Mouse (Mus musculus) thymus, postnatal 4 days (tissue): ENCODE measurements around the gene Cdca4.

Experiments
- DNase-seq: peaks from one replicate; pipeline ENCODE4 v3.0.0; 2021

Gene Cdca4

DNA sequence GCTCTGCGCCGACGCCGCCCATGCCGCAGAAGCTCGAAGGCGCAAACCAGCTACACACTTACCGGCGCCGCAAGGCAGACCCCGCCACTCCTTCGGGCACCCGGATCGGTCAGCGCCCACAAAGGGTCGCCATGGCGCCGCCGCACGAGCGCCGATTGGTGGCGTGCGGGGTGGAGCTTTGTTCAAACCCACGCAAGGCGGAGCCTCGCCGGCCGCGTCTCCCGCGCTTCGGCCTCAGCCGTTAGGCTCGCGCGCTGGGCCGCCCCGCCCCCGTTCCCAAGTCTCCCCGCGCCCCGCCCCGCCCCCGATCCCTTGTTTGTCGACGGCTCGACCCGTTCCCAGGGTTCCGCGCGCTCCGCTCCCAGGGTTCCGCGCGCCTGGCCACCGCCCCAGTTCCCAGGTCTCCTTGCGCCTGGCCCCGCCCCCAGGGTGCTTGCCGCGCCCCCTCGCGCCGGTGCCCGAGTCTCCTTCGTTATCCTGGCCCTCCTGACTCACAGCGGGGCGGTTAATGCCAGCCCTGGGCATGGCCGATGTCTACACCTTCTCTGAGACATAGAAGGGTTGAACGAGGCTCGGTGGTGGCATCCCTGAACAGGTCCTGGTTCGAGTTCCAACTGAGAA is at the start of gene Cdca4:
TSS of gene Cdca4 (minus strand) at position 180 of the 621 bp plus-strand sequence.
- DNase-seq, result peak; percentile 99

DNA sequence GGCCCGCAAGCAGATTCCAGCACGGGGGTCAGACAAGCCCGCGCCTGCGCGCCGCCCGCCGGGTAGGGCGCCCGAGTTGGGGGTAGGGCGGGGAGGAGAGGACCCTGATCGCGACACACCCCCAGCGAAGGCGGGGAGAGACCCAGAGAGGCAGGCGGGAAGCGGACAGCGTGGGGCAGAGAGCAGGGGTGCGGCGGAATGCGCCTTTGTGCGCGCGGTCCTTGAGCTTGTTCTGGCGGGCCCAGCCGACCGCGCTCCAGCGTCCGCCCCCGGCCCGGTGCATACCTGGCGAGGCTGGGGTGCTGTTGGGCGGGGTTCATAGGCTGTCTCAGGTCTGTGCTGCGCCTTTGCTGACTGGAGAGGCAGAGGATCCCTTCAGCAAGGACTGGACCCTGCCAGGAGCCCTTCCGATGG is 48.4 kb upstream of the Cdca4 start:
- peak; percentile 66 for DNase-seq

DNA sequence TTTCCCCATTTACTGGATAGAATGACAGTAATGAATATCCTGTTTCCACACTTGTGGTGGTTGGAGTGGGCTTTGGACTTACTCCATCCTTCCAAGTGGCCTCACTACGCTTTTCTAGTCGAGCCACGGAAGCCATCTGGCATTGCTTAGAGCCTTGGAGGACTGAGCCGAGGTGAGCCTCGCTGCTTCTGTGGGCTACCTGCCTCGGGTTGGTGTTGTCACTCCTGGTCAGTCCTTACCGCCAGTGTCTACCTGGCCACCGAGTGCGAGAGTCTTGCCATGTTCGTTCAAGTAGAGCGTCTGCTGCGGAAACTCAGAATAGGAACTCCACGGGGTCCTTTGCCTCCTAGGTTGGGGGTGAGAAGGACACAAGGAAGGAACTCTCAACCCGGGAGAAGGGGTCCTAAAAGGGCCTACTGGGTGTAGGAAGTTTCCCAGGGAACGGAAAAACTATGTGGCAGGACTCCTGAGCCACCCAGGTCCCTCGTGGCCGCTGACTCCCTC is 47.9 kb upstream of the Cdca4 start:
- DNase-seq, result peak; percentile 30

DNA sequence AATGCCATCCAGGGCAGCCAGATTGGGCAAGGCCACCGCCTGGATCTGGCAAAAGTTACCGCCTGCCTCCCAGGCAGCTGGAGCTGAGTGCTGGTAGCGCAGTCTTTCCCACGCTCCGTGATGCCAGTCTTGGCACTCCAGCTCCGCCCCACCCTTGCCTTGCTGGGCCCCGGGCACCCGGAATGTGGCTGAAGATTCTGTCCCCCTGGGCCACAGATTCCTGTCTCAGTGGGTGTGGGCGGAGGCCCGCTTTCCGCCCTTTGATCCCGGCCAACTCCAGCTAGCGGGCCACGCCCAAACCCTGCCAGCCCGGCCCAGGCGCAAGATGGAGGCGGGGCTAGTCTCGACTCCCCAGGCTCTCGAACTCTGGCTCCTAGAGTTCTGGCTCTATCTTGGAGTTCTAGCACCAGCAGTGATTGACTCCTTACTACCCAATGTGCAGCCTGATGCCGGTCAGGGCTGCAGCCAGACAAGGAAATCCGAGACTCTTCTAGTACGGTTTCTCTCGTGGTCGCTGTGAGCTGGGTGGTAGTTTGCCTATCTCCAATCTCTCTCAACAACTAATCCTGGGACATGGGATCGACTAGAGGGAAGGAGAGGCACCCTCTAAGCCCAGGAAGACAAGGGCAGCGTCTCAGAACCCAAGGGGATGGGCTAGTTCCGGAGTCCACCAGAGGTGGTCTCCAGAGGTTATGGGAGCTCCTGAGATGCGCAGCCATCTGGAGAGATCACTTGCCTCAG is 47.3 kb upstream of the Cdca4 start:
- peak; percentile 65 for DNase-seq

DNA sequence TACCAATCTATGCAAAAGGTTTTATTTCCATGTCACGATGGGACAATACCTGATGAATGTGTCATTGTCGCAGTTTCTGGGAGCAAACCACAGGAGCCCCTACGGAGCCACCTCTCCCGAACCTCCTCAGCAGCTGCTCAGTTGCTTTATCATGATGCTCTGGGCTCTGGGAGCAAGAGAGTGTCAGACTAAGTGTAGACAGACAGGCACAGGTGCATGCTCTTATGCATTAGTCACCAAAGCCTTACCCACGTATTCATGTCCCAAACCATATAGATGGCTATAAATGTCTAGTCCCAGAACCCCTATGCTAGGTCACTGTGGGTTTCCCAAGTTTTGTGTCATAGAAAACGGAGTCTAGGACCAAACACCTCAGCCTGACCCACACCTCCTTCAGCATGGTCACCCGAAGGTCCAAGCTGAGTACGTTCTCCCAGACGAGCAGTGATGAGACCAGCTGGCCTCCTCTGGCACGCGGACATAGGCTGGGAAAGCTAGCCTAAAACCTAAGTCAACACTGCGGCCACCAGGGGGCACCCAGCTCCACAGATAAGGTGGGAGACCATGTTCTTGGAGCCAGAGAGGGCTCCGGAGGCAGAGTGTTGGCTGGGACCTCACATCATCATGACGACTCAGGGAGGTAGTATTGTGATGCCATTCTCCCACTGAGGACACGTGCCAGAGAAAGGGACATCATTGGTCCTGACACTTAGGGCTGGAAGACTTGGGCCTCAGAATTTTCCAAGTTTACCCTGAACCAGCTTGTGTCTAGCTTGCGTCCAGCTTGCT is 46.2 kb upstream of the Cdca4 start:
- peak; percentile 97 for DNase-seq

DNA sequence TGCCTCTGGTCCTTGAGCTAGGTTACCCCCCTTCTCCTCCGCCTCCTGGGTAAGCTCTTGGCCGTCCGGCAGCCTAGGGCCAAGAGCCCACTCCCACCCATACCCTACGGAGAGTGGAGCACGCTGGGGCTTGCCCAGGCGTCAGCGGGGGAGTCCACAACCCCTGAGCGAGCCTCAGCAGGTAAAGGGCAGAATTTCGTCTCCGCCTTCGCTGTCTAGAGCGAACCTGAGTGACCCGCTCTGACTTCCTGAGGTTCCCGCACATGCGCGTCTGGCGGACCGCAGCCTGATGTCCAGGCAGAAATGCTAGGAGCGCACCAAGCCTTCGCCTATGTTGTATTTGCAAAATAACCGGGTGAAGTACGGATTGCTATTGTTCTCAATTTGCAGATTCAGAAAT is 45.0 kb upstream of the Cdca4 start:
- peak; percentile 28 for DNase-seq

DNA sequence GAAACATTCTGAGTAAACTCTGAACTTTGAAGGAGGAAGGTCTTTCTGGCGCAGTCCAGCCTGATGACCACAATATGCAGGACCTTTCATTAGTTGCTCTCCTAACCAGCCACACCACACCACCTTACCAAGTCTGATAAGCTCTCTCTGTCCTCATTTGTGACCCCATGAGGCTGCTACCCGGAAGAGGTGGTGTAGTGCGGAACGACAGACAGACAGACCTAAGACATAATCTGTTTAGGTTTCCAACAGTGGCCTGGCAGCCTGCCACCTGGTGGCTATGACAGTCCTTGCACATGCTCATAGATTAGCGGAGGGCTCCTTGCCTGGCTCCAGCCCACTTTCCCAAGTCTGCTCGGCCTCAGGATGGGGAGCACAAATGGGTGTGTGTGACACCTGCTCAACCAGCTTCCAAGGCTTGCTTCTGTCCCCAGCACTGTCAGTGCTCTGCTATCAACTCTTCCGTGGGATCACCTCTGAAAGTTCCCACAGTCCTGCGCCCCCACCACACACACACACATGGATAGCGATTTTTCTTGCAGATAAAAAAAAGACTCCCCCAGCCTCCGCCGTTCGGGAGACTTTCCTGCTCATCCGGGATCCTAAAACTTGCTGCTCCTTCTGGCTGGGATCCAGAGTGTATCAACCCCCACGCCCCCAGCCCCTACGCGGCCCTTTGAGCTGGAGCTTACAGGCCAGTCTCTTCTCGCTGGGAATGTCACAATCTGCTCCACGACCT is 44.4 kb upstream of the Cdca4 start:
- peak; percentile 88 for DNase-seq

DNA sequence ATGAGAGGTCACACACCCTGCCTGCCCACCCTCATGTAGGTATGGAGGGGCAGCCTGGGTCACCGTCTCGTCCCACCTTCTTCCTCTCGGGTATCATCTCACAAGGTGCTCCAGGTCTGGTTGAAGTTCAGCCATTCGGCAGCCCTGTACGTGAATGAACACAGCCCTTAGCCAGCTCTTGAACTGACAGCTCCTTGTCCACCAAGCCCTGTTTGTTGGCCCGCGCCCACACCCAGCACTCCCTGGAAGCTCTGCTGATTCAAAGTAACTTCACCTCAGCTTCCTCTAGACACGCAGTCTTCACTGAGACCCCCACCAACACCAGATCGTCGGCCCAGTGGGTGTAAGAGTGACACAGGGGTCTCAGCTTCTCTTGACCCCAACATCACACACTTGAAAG is 43.8 kb upstream of the Cdca4 start:
- DNase-seq, result peak; percentile 40

DNA sequence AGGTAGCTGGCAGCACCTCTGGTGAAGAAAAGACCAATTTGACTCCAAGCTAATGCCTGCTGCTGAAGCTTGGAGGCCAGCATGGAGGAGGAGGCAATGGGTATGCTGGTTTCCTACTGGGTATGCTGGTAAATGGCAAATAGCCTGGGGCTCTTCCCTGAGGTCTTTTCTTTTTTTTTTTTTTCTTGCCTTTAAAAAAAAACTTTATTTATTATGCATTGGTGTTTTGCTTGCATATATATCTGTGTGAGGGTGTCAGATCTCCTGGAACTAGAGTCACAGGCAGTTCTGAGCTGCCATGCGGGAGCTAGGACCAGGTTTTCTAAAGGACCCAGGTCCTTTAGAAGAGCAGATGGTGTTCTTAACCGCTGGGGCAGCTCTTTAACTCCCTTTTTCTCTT is 42.0 kb upstream of the Cdca4 start:
- DNase-seq, result no peak

DNA sequence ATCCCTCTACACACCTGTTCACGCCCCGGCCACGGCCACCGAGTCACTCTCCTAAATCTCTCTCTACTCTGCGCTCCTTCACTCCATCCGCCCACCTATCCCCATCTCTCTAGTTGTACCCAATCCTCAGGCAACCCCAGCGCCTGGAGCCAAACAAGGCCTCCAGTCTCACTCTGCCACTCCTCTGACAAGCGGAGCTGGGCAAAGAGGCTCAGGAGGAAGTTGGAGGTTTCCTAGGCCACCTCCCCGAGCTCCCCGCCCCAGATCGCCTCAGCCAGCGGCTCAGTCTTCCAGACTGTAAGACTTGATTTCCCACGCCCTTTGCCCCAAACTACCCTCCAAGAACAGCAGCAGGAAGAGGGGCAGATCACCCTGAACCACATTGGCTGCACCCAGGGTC is 41.6 kb upstream of the Cdca4 start:
- peak; percentile 73 for DNase-seq

DNA sequence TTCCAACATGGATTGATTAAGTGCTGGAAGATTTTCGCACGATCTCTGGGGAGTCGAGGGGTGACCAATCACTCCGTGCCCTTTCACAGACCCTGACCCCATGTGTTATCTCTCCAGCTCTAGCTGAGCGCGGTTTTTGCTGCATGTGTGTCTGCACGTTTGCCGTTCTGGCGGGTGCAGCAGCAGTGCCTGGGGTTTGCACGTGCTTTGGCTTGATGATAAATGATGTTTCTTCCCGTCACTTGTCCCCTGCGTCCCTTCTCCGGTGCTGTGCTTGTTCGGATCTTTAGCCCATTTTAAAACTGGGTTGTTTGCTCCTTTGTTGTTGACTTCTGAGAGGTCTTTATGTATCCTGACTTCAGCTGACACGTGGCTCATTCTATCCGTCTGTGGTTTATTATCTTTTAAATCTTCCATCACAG is 40.6 kb upstream of the Cdca4 start:
- DNase-seq, result peak; percentile 70

DNA sequence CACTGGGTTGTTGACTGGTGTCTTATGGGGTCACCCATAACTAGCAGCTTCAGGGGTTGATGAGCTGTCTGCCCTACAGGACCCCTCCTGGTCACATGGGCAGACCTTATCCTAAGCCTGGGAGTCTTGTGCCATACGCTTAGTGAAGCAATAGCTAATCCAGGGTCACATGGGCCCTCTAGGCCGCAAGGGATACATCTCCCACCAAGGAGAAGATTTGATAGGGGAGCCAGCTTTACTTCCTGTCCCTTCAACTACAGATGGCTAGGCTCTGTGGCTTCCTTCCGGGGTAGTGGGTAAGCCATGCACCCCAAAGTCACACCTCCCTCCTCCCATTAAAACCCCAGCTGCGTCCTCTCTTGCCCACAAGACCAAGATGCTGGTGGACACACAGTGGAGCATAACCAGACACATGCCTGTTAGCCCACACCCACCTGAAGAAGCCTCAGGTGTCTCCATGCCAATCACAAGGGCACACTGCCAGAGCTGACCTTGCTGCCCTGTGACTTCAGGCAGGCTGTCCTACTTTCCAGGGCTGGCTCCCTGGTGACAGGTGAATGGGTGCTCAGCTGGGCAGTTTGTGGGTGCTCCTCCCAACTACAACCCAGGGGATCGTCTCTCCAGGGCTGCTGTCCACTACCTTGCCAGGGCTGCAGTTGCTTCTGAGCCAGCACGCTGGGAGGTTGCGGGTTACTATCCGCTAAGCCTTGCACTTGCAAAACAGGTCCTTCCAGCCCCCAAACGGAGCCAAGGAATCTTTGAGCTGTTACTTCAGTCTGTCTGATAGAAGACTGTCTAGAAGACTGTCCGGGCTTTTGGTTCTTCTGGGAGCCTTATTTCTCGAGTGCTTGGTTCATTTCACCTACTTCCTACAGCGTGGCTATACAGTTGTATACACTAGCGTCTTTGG is 39.2 kb upstream of the Cdca4 start, which contains the start of gene Gpr132:
TSS of gene Gpr132 (minus strand) at position 51 of the 910 bp plus-strand sequence.
- peak; percentile 63 for DNase-seq

DNA sequence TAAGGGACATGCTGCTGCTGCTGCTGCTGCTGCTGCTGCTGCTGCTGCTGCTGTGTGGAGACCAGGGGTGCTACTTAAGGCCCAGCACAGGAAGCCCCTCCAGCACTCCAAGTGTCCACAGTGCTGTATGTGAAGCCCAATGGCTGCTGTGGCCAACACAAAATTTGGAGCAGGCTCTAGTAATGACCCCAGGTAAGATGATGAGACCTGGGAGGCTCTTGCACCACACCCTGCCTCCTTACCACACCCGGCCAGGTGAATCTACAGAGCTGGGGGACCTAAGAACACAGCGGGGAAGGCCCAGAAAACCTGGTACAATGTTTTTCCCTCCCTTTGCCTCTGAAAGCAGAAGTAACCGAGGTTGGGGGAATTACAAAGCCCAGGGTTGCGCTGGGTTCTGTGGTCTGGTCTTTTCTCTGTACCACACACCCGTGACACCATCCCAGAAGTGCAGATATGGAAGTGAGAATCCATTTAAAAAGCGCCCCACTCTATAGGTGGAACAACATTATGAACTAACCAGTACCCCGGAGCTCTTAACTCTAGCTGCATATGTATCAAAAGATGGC is 38.0 kb upstream of the Cdca4 start:
- no peak for DNase-seq

DNA sequence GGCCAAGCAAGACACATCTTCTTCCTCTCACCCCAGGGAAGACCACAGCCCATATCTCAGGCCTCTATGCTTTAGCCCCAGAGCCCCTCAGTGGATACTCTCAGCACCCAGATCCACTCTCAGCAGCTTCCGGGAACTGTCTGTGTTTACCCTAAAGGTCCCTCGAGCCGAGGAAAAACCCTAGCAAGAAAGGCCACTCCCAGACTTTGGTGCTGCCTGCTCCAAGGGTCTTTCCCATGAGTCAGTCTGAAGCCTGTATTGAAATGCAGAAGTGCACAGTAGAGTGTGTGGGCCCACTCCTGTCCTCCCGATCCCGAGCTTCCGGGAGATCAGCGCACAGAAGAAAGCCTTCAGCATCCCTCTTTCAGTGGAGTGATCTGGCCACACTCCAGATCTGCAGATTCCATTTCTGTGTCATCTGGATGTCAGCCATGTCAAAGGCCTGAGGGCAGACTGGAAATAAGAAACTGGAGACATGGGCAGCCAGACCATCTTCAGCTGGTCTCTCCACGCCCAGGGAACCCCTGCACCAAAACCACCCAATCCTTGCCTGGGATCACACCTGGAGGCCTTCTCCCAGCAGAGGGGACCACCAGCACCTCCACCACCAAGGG is 37.4 kb upstream of the Cdca4 start:
- peak; percentile 6 for DNase-seq

DNA sequence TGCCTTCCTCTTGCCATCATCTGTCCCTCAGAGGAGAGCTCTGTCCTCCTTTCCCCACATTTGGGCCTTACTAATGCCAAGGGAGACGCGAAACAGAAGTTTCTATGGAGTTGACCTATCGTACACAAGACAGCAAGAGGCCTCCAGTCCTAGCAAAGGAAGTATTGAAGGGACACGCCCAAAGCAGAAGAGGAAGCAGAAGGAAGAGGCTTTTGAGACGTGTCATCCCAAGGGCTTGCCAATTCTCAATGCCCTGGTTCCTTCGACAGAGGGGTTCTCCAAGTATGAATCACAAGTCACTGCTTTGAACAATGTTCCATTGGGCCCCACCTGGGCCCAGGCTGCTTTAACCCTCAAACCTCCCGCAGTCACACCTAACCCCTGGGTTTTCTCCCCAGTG is 35.6 kb upstream of the Cdca4 start:
- DNase-seq, result no peak

DNA sequence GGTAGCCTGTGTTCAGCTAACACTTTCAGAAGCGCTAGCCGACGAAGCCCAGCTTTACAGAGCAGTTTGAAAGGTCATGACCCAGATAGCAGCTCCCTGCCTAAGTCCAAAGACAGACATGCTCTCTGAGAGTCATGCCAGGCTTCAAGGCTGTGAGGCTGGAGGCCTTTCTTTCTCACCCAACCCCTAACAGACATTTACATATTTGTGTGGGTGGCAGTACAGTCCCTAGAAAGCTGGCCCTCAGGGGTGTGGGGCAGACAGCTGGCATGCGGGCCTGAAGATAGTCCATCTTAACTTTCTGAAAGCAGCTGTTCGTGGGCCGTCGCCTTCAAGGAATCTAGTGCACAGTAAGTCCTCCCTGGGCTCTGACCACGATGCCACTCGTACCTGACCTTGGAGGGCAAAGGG is 32.7 kb upstream of the Cdca4 start:
- peak; percentile 35 for DNase-seq

DNA sequence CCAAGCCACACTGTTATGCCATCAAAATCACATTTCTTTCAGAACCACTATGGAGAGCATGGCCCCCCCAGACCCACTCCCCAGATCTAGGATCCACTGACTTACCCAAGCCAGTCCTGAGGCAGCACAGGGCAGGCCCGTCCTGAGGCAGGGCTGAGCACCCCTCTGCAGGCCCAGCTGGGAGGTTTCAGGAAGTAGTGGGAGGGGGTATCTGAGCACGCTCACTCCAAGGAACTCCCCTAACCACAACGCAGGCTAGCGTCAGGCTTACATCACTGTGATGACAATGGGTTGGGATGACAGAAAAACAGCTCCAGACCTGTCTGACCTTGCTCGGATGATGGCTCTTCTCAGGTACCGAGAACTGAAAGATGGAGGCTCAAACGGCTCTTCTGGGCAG is 31.5 kb upstream of the Cdca4 start:
- peak; percentile 75 for DNase-seq

DNA sequence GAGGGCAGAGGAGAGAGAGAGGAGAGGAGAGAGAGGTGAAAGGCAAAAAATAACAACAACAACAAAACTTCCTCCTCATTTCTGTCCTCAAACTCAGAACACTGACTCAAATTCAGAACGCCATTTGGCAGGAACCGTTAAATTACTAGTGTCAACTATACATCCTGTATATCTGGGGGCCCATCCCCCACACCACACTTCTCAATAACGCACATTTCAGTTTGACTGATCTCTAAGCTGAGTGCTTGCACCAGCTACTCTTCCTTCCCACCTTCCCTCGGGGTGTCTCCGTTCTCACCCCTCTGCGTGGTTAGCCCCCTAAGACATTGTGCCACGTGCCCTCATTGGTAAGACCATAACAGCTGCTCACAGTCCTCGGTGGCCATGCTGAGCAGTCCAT is 30.7 kb upstream of the Cdca4 start:
- DNase-seq, result peak; percentile 91

DNA sequence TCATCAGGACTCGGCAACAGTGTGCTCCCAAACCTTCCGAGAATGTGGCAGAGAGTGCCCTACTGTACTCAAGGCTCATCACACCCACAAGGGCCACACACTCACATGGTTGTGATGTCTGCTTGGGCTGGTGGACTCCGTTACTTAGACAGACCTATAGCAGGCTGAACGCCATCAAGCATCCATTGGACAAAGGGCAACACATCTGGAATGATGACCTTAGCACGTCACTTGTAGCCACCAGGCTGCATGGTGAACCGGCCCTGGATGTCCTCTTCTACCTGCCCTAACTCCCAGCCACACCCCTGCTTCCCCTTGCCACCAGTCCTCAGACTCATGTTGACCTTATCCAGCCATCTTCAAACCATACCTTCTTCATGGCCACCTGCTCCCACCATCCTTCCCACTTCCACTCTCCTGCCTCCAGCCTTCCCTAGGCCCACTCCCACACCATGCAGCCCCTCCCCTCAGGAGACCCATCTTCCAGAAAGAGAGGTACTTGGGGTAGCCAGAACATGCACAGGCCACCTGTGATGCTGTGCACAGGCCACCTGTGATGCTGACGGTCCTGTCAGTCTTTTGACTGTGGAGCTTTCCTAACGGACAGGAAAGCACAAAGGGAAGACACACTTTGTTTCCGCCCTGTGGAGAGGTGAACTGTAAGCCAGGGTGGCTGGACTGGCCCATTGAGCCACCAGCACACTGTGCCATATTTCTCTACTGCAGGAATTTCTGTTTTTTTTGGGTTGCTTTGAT is 29.5 kb upstream of the Cdca4 start:
- peak; percentile 48 for DNase-seq
